Comparison of ENCODE assay signal across 1 mouse cellular context in genomic region chr15:80948145-80949135, GRCm38 (mm10).
TF ChIP-seq lines count a peak whose summit lies in the region.

Gene Adsl (plus strand): TSS chr15:80948490.

TF ChIP-seq in CH12.LX, 34 proteins besides CTCF, POLR2A, EP300 and RAD21 (continued from another document):
- TF ChIP-seq MYC (IDR thresholded peaks at IDR 0.05; ENCODE audit: low read depth, low read length), result no peak; the same call in 1 of the 2 replicates
- TF ChIP-seq MAX (IDR thresholded peaks at IDR 0.05; ENCODE audit: low read length), result peak; percentile 55; the same call in 1 of the 2 replicates
- no peak for TF ChIP-seq ZKSCAN1 (IDR thresholded peaks at IDR 0.05; ENCODE audit: borderline replicate concordance, low read depth, low read length)
- peak; percentile 76; the same call in 1 of the 2 replicates for TF ChIP-seq NELFE (IDR thresholded peaks at IDR 0.05; ENCODE audit: low read depth, low read length)
- TF ChIP-seq JUND (conservative IDR thresholded peaks at IDR 0.05; ENCODE audit: low read depth, low read length), result 0 out of 2 replicates have a peak, but pooled peaks have one; percentile 23
- TF ChIP-seq MEF2A (IDR thresholded peaks at IDR 0.05; ENCODE audit: borderline replicate concordance, low read depth, low read length), result peak; percentile 55
- TF ChIP-seq MAZ (IDR thresholded peaks at IDR 0.05; ENCODE audit: low read depth, low read length), result no peak
- no peak for TF ChIP-seq ETS1 (conservative IDR thresholded peaks at IDR 0.05; ENCODE audit: low read depth, low read length)
- no peak for TF ChIP-seq USF1 (IDR thresholded peaks at IDR 0.05; ENCODE audit: low read depth, low read length)
- TF ChIP-seq USF2 (conservative IDR thresholded peaks at IDR 0.05; ENCODE audit: low read depth, low read length), result no peak
- no peak; the same call in 1 of the 2 replicates for TF ChIP-seq JUN (IDR thresholded peaks at IDR 0.05; ENCODE audit: insufficient read depth, low read depth, low read length)
- TF ChIP-seq HCFC1 (IDR thresholded peaks at IDR 0.05; ENCODE audit: low read depth, low read length), result peak; percentile 74
- no peak for TF ChIP-seq ZNF384 (IDR thresholded peaks at IDR 0.05; ENCODE audit: low read depth, low read length)
- peak; percentile 46; the same call in 1 of the 2 replicates for TF ChIP-seq ELF1 (IDR thresholded peaks at IDR 0.05; ENCODE audit: low read depth, low read length)
- peak; percentile 22; the same call in 1 of the 2 replicates for TF ChIP-seq SMC3 (IDR thresholded peaks at IDR 0.05; ENCODE audit: low read depth, low read length)
- TF ChIP-seq PAX5 (IDR thresholded peaks at IDR 0.05; ENCODE audit: low read length), result no peak
- no peak for TF ChIP-seq RCOR1 (conservative IDR thresholded peaks at IDR 0.05; ENCODE audit: low read depth, low read length)
- TF ChIP-seq ZMIZ1 (IDR thresholded peaks at IDR 0.05; ENCODE audit: low read depth, low read length), result peak; percentile 45; the same call in 1 of the 2 replicates
- no peak; the same call in 1 of the 2 replicates for TF ChIP-seq MXI1 (IDR thresholded peaks at IDR 0.05; ENCODE audit: low read depth, low read length)
- no peak for TF ChIP-seq GABPA (IDR thresholded peaks at IDR 0.05; ENCODE audit: insufficient replicate concordance, low read depth, low read length)
- no peak for TF ChIP-seq E2F4 (IDR thresholded peaks at IDR 0.05; ENCODE audit: insufficient replicate concordance, low read depth, low read length)
TF ChIP-seq in CH12.LX: peak in this region for 12.
